Mouse (Mus musculus): Measurements from ENCODE around the gene Car9. TPM values are rescaled to one million over a fixed set of nuclear protein-coding genes. Genes with fewer than 3 reads are reported as not detected.

Car9 gene
- total and polyA plus RNA-seq, 3 experiments = not detected

GRCm38 (mm10) chr4:43511675-43512454, 5.1 kb downstream of the Car9 start:
- H3K79me2 ChIP-seq (replicated peaks; ENCODE audit: control insufficient read depth, extremely low read depth, insufficient read depth, poor library complexity, severe bottlenecking) = no peaks in the 10 kb centered on the region
- in situ Hi-C loops (cut with MboI; ENCODE audit: low pct_ligation_motif_present, low pct_unique_long_range_greater_than_20kb, low sequenced_read_pairs) = no loop called here
- H3K4me3 ChIP-seq (replicated peaks in 1 of 3; ENCODE audit: low read depth in 2 of 3, low read length in 2 of 3, poor library complexity in 1 of 3) = no peak overlapping the region
- DNase-seq (ENCODE audit: extremely low read depth) = no peak
- H3K4me1 ChIP-seq (ENCODE audit: control insufficient read depth in 1 of 2, insufficient read depth in 2 of 2) = no peaks in the 10 kb centered on the region
- H3K9ac ChIP-seq (ENCODE audit: insufficient read depth, low read depth) = no peak overlapping the region
- no peak overlapping the region for H3K27ac ChIP-seq (ENCODE audit: insufficient read depth, low read depth)
- no peak for TF ChIP-seq RCOR1 (conservative IDR thresholded peaks at IDR 0.05; ENCODE audit: low read depth, low read length)
- no peak for TF ChIP-seq ZC3H11A (IDR thresholded peaks at IDR 0.05; ENCODE audit: low read depth, low read length)
- TF ChIP-seq NELFE (IDR thresholded peaks at IDR 0.05; ENCODE audit: low read depth, low read length) = no peak
- no peak for TF ChIP-seq CHD1 (IDR thresholded peaks at IDR 0.05; ENCODE audit: low read depth, low read length)
- no peak for TF ChIP-seq RAD21 (IDR thresholded peaks at IDR 0.05; ENCODE audit: low read depth, low read length)
- no peak for TF ChIP-seq CHD2 (IDR thresholded peaks at IDR 0.05; ENCODE audit: low read length)
- TF ChIP-seq EP300 (IDR thresholded peaks at IDR 0.05; ENCODE audit: low read length) = no peak
- H3K9me3 ChIP-seq (replicated peaks; ENCODE audit: low read length) = no peaks in the 10 kb centered on the region
- dilution Hi-C loops (cut with MboI; ENCODE audit: extremely low pct_ligation_motif_present, extremely low pct_unique_long_range_greater_than_20kb, low sequenced_read_pairs) = no loop called here
- no peak overlapping the region for H3K4me2 ChIP-seq (ENCODE audit: insufficient read depth, low read depth, poor library complexity, severe bottlenecking)
- H3K27me3 ChIP-seq (replicated peaks) = peaks cover 86% of the 10 kb centered on the region
- H3K36me3 ChIP-seq (replicated peaks in 1 of 2; ENCODE audit: control insufficient read depth in 1 of 2, insufficient read depth in 1 of 2, low read length in 1 of 2) = no peaks in the 10 kb centered on the region

GRCm38 (mm10) chr4:43512653-43513052, 5.9 kb downstream of the Car9 start:
- TF ChIP-seq ETS1 (conservative IDR thresholded peaks at IDR 0.05; ENCODE audit: low read depth, low read length) (no peak), IRF4 (IDR thresholded peaks at IDR 0.05; ENCODE audit: low read depth, low read length) (no peak), CTCF (conservative IDR thresholded peaks at IDR 0.05 in 1 of 2, IDR thresholded peaks at IDR 0.05 in 1 of 2; ENCODE audit: low read depth in 2 of 2, low read length in 2 of 2) (no peak), JUN (IDR thresholded peaks at IDR 0.05; ENCODE audit: insufficient read depth, low read depth, low read length) (no peak), RCOR1 (conservative IDR thresholded peaks at IDR 0.05; ENCODE audit: low read depth, low read length) (no peak), BHLHE40 (IDR thresholded peaks at IDR 0.05; ENCODE audit: low read depth, low read length) (no peak), HCFC1 (IDR thresholded peaks at IDR 0.05; ENCODE audit: low read depth, low read length) (no peak), NRF1 (IDR thresholded peaks at IDR 0.05; ENCODE audit: low read depth, low read length) (no peak), TBP (conservative IDR thresholded peaks at IDR 0.05; ENCODE audit: low read depth, low read length) (no peak), ZMIZ1 (IDR thresholded peaks at IDR 0.05; ENCODE audit: low read depth, low read length) (no peak), ZC3H11A (IDR thresholded peaks at IDR 0.05; ENCODE audit: low read depth, low read length) (no peak), ELF1 (IDR thresholded peaks at IDR 0.05; ENCODE audit: low read depth, low read length) (no peak), POLR2AphosphoS2 (IDR thresholded peaks at IDR 0.05; ENCODE audit: low read depth, low read length) (no peak), PAX5 (IDR thresholded peaks at IDR 0.05; ENCODE audit: low read length) (no peak), MAX (IDR thresholded peaks at IDR 0.05; ENCODE audit: low read length) (no peak), USF1 (IDR thresholded peaks at IDR 0.05; ENCODE audit: low read depth, low read length) (no peak), USF2 (conservative IDR thresholded peaks at IDR 0.05; ENCODE audit: low read depth, low read length) (no peak), CHD2 (IDR thresholded peaks at IDR 0.05; ENCODE audit: low read length) (no peak), MEF2A (IDR thresholded peaks at IDR 0.05; ENCODE audit: borderline replicate concordance, low read depth, low read length) (no peak), JUND (conservative IDR thresholded peaks at IDR 0.05; ENCODE audit: low read depth, low read length) (no peak)
- no peak overlapping the region for H3K9ac ChIP-seq (ENCODE audit: insufficient read depth, low read depth)
- no peaks in the 10 kb centered on the region for H3K79me2 ChIP-seq (replicated peaks; ENCODE audit: control insufficient read depth, extremely low read depth, insufficient read depth, poor library complexity, severe bottlenecking)
- dilution Hi-C loops (cut with MboI; ENCODE audit: extremely low pct_ligation_motif_present, extremely low pct_unique_long_range_greater_than_20kb, low sequenced_read_pairs) = no loop called here
- H3K4me1 ChIP-seq (ENCODE audit: control insufficient read depth in 1 of 2, insufficient read depth in 2 of 2) = no peaks in the 10 kb centered on the region
- H3K9me3 ChIP-seq (replicated peaks; ENCODE audit: low read length) = no peaks in the 10 kb centered on the region
- in situ Hi-C loops (cut with MboI; ENCODE audit: low pct_ligation_motif_present, low pct_unique_long_range_greater_than_20kb, low sequenced_read_pairs) = no loop called here
- H3K27ac ChIP-seq (ENCODE audit: insufficient read depth, low read depth) = no peak overlapping the region
- no peak for DNase-seq (ENCODE audit: extremely low read depth)
- no peak overlapping the region for H3K4me3 ChIP-seq (replicated peaks in 1 of 3; ENCODE audit: low read depth in 2 of 3, low read length in 2 of 3, poor library complexity in 1 of 3)
- H3K27me3 ChIP-seq (replicated peaks) = peaks cover 84% of the 10 kb centered on the region
- no peak overlapping the region for H3K4me2 ChIP-seq (ENCODE audit: insufficient read depth, low read depth, poor library complexity, severe bottlenecking)
- H3K36me3 ChIP-seq (replicated peaks in 1 of 2; ENCODE audit: control insufficient read depth in 1 of 2, insufficient read depth in 1 of 2, low read length in 1 of 2) = no peaks in the 10 kb centered on the region

Data from CH12.LX (cell line).